Mouse (Mus musculus) thymus, postnatal 4 days (tissue): ENCODE data around the gene Lst1.

Source experiments
- DNase-seq: peaks from one replicate; pipeline ENCODE4 v3.0.0; 2021

Gene Lst1

DNA sequence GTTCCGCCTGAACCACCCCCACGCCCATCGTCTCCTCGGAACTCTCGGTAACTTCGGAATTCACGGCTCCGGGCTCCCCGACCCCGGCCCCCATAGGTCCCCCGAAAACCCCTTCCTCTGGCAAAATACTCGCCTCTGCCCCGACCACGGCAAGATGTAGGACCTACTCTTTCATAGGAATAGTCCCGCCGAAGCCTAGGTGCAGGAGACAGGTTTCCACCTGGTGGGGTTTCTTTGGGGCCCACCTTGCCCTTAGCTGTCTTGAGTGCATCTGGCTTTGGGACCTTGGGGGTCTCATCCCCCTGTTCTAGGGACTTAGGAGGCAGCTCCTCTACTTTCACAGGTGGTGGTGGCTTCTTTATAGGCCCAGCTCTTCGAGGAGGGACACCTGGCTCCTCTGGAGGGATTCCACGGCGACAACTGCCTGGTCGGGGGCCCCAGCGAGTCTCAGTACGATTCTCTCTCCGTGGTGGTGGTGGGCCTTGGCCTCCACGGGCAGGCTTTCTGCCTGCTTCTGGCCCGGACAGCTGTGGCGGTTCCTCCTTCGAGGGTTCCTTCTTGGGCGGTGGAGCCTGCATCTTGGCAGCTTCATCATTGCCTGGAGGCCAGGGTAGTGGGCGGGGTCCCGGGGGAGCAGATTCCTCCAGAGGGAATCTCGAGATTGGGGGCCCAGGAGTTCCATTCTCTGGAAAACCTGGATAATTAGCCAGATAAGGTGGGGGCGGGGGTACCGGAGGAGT lies 31.6 kb downstream of the Lst1 start:
- DNase-seq = no peak

DNA sequence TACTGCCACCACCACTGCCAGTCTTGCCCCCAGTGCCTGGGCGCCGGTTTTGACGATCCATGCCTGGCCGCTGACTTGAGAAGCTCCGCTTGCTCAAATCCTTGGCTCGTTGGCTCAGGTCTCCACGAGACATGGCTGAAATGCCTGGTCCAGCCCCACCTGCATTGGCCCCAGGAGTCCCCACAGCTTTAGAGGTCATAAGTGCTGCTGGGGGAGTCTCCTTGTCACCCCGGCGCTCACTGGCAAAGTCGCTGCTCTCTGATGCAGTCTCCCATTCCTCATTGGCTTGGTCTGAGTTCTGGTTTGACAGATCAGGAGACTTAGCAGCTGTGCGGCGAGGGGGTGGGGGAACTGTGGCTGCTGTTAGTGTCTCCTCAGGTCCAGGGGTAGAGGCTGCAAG lies 32.8 kb downstream of the Lst1 start:
- DNase-seq = no peak

DNA sequence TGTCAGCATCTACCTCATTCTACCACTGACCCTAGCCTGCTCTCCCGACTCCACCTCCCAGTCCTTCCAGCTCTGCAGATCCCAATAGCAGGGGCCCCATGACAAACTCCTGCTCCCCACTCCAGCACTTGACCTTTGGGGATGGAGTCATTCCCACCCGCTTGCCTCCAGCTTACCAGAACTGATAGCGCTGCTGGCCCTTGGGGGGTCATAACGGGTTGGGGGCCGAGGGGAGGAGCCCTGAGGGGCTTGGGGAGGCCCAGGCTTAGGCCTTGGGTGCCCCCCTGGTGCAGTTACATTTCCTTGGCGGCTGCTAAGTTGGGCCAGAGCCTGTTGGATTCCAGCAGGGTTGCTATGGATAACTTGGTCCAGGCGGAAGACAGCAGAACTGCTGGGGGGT lies 33.6 kb downstream of the Lst1 start:
- no peak for DNase-seq

DNA sequence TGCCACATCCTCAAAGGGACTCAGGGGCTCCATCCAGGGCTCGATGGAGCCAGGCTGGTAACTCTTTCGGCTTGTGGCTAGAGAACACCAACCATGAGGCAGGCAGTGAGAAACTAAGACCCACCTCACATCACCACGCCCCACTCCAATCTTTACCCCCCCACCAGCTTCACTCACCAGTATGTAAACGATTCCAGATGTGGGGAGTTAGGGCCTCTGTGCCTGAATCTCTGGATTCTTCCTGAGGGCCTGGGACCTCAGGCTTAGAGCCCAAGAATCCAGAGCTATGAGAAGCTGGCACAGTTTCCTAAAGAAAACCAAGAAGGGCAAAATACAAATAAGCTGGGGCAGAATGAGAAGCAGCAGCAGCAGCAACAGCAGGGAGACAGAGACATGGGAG lies 34.3 kb downstream of the Lst1 start:
- DNase-seq = no peak

DNA sequence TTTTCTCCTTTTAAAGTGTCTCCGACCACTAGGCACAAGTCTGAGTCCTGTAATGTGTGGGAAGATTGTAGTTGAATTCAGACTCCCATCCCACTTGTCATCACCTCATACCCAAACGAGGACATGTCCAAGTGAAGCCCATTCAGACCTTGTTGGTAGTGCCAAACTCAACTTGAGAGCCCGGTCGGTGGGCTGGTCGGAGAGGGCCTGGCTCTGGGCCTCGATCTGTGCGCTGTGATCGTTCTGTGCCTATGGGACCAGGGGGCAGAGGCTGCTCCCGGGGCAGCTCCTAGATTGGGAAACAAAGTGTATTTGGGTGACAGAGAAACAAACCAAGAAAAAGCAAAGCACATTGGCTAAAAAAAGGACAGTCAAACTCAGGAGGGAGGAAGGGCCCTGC lies 35.2 kb downstream of the Lst1 start:
- DNase-seq = no peak

DNA sequence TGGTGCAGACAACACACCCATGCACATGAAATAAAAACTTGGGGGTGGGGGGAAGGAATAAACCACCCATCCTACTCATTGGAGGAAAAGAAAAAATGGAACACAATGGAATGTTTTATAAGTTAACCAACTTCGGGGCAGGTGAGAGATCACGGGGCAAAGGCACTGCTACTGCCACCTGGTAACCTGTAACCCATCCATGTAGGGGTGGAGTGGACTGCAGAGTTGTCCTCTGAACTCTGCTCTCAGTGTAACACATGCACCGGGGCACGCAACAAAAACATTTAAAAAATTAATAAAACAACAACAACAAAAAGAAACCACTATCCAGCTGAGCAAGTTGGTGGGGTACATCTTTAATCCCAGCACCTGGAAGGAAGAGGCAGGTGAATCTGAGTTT lies 36.1 kb downstream of the Lst1 start:
- no peak for DNase-seq

DNA sequence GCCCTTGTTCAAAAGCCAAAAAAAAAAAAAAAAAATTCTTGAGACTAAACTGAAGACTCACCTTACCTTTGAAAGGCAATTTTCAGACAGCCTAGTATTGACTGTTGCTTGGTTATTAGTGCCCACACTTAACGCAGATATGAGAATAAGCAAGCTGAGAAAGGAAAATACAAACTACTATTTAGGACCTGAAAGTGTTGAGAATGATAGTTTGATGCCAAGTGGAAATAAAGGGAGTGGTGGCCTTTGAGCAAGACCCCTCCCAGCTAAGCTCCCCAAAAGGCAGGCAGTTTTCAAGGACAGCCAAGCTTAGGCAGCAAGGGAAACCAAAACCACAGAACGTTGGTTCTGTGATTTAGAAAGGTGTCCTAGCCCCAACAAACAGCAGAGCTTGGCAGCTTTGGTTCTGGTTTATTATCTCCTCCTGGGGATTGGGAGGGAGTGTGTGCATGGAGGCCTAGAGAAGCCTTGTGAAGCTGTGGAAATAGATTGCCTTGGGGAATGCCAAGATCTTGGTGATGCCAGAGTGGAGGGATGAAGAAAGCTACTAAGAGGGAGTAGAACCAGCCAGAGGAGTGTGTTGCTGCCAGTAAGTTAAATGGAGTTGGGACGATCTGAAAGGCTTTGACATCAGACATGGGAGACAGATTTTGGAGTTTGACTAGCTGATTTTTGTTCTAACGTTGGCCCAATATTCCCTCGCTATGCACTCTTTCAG lies 40.2 kb downstream of the Lst1 start:
- no peak for DNase-seq

DNA sequence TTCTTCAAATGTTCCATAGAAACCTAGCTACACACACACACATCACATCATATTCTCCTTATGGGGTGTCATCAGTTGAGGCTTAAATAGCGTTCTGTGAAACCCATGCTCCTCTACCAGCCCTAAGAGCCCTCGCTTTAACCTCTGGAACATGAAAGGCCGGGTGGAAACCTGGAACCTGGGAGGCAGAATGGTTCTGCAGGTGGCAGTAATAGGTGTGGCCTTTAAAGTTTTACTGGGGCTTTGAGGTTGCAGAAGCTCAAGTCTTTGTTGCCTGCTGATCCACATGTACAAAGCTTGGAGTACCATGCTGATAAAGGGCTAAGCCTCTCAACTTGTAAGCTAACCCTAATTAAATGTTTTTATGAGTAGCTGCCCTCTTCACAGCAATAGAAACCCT lies 40.9 kb downstream of the Lst1 start:
- DNase-seq = no peak

DNA sequence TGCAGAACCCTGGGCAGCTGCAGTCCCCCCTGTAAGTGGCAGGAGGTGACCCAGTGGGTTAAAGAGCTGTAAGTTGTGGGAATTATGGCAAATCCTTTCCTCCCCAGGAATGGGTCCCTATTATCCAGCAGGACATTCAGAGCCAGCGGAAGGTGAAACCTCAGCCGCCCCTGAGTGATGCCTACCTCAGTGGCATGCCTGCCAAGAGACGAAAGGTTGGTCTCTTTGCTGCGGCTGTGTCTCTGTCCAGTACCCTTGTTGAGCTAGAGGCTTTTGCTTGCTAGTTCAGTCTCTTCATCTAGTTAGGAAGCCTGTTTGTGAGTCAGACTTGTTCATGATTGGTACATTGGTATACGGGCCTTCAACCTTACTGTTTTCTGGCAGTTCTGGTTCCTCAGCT lies 42.1 kb downstream of the Lst1 start:
- DNase-seq = no peak

DNA sequence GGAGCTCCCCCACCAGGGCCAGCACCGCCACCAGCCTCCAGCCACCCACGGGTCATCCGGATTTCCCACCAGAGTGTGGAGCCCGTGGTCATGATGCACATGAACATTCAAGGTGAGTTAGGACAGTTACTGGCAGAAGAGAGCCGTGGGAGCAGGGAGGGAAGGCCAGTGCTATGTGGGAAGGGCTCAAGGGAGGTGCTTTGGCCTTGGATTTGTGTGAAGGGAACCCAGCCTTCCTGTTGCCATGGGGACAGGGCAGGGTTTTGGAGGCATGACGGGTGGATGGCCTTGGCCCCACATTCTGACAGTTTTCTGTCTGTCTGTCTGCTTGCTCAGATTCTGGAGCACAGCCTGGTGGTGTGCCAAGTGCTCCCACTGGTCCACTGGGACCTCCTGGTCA lies 46.3 kb downstream of the Lst1 start:
- no peak for DNase-seq

DNA sequence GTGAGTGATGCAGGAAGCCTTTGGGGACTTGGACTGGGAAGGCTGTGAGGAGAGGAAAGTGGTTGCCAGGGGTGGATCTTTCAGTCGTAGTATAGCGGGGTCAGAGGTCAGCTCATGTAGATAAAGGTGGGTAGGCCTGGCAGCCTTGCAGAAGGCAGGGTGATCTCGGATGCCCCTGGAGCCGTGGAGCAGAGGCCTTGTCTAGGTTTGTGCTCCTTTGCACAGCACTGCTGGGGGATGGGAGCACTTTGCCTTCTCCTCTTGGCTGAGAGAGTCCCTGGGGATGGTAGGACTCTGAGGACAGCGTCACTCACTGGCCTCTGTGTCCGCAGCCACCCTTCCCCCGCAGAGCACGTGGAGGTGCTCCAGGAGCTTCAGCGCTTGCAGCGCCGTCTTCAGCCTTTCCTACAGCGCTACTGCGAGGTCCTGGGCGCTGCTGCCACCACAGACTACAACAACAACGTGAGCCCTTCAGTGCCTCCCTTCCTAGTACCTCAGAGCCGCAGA lies 47.7 kb downstream of the Lst1 start:
- DNase-seq = no peak

DNA sequence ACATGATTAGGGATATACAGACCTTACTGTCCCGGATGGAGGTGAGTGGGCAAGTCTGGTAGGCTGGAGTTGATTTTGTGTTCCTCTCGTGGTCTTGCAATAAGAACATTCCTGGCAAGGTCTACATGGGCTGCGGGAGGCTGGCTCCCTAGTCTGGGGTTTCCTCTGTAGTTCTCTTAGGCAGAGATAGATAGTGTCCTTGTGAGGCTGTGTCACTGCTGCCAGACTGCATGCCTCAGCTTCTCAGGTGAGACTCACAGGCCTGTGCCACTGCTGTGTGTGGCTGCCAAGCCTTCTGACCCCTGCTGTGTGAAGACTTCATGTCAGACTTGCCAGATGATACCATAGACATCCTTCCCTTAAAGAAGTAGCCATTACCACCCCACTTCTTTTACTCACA lies 49.0 kb downstream of the Lst1 start:
- no peak for DNase-seq

DNA sequence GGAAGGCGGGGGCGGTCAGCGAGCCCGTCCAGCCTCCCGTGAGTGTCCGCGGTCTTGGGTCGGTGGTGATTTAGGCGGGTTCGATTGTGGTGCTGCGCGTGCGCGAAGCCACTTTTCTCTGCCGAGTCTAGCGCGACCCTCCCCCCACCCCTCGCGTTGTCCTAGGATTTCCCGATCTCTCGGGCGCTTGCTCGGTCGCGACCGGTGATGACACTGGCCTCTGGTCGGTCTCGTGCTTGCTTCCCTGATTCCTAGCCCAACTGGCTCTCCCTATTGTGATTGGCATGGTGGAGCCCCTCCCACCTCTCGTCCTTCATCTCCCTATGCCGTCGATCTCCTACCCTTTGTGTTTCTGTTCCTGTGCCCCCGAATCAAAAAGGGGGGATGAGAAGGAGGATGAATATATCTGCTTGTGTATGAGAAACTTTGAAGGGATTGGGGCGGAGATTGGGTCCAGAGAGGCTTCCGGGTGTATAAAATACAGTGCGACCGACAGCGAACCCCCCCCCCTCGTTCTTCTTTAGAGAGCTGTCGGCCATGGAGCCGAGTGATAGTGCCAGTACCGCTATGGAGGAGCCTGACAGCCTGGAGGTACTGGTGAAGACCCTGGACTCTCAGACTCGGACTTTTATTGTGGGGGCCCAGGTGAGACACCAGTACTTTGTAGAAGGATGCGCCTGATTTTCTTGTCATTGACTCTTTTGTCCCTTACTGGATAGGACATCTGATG lies 52.5 kb downstream of the Lst1 start:
- DNase-seq = no peak
